Mouse (Mus musculus) myocyte (in vitro differentiated cells): Measurements from ENCODE around the gene Bmp2.

Experiments used
- CEBPB ChIP-seq: IDR thresholded peaks from 2 replicates; pipeline ENCODE4 v1.6.1; 2011; ENCODE audit warnings: mild to moderate bottlenecking, moderate library complexity; ENCODE audit not compliant: poor library complexity, insufficient read depth, severe bottlenecking
- E2F4 ChIP-seq: IDR thresholded peaks from one replicate; pipeline ENCODE4 v1.6.1; 2011; ENCODE audit warnings: mild to moderate bottlenecking, control low read depth, moderate library complexity; ENCODE audit not compliant: insufficient read depth
- MAX ChIP-seq: IDR thresholded peaks from one replicate; pipeline ENCODE4 v1.6.1; 2011; ENCODE audit warnings: low read depth, mild to moderate bottlenecking, control low read depth
- MYOG ChIP-seq, 3 experiments: IDR thresholded peaks; one replicate each; pipeline ENCODE4 v1.6.1; 2011; ENCODE audit warnings: control low read depth in 2 of 3, low read depth in 2 of 3, mild to moderate bottlenecking in 2 of 3; ENCODE audit not compliant: insufficient read length in 2 of 3, control insufficient read depth in 1 of 3, insufficient read depth in 1 of 3
- POLR2A ChIP-seq: IDR thresholded peaks from one replicate; pipeline ENCODE4 v1.6.1; 2011; ENCODE audit warnings: low read depth, mild to moderate bottlenecking, control low read depth, moderate library complexity; ENCODE audit not compliant: insufficient read length
- REST ChIP-seq: IDR thresholded peaks from one replicate; pipeline ENCODE4 v1.6.1; 2011; ENCODE audit warnings: mild to moderate bottlenecking, control low read depth, moderate library complexity; ENCODE audit not compliant: insufficient read depth, insufficient read length
- SRF ChIP-seq: IDR thresholded peaks from one replicate; pipeline ENCODE4 v1.6.1; 2011; ENCODE audit warnings: low read depth; ENCODE audit not compliant: control insufficient read depth, insufficient read length
- USF1 ChIP-seq: IDR thresholded peaks from one replicate; pipeline ENCODE4 v1.6.1; 2011; ENCODE audit warnings: low read depth, mild to moderate bottlenecking, control low read depth, moderate library complexity

GRCm38 (mm10) chr2:133550238-133550682 lies 1.7 kb upstream of the Bmp2 start:
- TF ChIP-seq POLR2A (no peak), MYOG (IDR thresholded peaks at IDR 0.05; ENCODE audit: control insufficient read depth in 1 of 3, insufficient read depth in 1 of 3, insufficient read length in 2 of 3, low read depth in 2 of 3) (no peak), MAX (no peak), SRF (no peak), USF1 (no peak), REST (no peak), E2F4 (no peak), CEBPB (no peak)
